Mouse (Mus musculus): ENCODE measurements around the gene Gale.

GRCm38 (mm10) chr4:136016059-136016602 lies 52.6 kb downstream of the Gale start:
- no peak for TF ChIP-seq CTCF (IDR thresholded peaks at IDR 0.05; ENCODE audit: insufficient read depth, low read depth, low read length)
- no peak for TF ChIP-seq POLR2A (IDR thresholded peaks at IDR 0.05; ENCODE audit: insufficient read depth, low read depth, low read length)

Measured in olfactory bulb, adult 2 months (tissue).